Mouse (Mus musculus): ENCODE data around the gene Gm44805. TPM values are rescaled to one million over a fixed set of nuclear protein-coding genes. Genes with fewer than 3 reads are reported as not detected.
A peak's percentile ranks its signal among the peaks of the same experiment; 100 is the strongest.

The Gm44805 gene
- polyA plus RNA-seq, 1 experiment = not detected

DNA sequence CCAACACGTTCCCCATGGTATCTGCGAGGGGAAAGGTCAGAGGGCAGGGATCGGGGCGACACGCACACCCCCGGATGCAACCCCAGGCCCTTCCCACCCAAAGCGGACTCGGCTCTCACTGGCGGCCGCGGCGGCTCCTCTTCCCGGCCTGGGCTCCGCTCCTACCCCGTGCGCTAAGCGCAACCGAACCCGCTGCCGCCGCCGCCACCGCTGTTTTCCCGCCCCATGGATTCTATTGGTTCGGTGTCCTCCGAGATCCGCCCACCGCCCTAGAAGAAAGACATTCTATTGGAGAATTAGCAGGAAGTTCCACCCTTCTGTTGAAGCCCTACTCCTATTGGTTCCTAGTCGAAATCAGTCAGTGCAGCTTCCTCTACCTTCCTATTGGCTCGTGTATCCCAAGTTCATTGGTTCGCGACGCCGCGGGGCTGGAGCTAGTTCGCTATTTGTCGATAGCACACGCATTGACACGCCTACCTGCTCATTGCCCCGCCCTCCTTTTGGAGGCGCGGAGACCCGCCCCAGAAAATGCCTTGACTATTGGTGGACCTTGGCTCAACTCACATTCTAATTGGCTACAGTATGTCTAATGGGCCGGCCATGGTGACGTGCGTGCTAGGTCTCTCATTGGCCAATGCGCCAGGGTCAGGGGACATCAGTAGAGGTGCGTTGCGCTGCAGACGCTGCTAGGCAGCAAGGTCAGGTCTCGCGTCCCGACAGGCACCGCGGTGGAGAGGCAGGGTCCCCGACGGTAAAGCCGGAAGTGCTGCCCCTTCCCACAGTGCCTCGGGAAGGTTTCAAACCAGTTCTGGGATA, 34.2 kb upstream of the Gm44805 start, which contains the start of gene Tomm40:
Gene Tomm40 (minus strand): TSS at position 200 of the 816 bp plus-strand sequence.
- Histone ChIP-seq H3K4me1 (ENCODE audit: control insufficient read depth, insufficient read depth, low read length) (peaks cover 11% of the 10 kb centered on the region), H3K27ac (ENCODE audit: insufficient read depth, low read depth, low read length) (peak within 1 kb of the TSS; percentile 89), H3K4me3 (ENCODE audit: insufficient read depth, low read depth, low read length) (peak within 1 kb of the TSS; percentile 67)
- no peak for TF ChIP-seq CTCF (IDR thresholded peaks at IDR 0.05; ENCODE audit: insufficient read depth, low read depth, low read length)
- peak; percentile 47; the same call in 1 of the 2 replicates for TF ChIP-seq POLR2A (IDR thresholded peaks at IDR 0.05; ENCODE audit: insufficient read depth, low read depth, low read length)
- WGBS = under 1% methylated on average over 59 of the region's 59 CpGs

DNA sequence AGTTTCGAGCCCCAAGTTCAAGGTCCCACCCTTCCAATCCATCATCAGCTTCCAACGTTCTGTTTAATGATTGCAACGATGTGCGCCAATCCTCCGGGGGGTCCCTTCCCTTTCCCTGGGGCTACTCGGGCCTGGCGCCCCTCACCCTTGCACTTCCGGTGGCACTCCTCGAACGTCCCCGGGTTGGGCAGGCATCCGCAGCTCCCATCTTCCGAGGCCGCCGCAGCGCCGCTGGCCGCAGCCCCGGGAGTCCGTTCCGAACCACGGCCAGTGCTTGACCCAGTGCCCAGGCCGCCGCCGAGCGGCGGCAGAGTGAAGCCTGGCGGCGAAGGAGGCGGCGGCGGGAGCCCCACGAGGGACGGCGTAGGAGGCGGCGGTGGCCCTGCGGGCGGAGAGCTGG, 33.6 kb upstream of the Gm44805 start:
- peak overlapping the region; percentile 26 for H3K27ac ChIP-seq (ENCODE audit: insufficient read depth, low read depth, low read length)
- TF ChIP-seq POLR2A (IDR thresholded peaks at IDR 0.05; ENCODE audit: insufficient read depth, low read depth, low read length) = no peak
- TF ChIP-seq CTCF (IDR thresholded peaks at IDR 0.05; ENCODE audit: insufficient read depth, low read depth, low read length) = no peak
- H3K4me3 ChIP-seq (ENCODE audit: insufficient read depth, low read depth, low read length) = peak overlapping the region; percentile 67
- WGBS = under 1% methylated on average over 39 of the region's 39 CpGs
- H3K4me1 ChIP-seq (ENCODE audit: control insufficient read depth, insufficient read depth, low read length) = peaks cover 11% of the 10 kb centered on the region

DNA sequence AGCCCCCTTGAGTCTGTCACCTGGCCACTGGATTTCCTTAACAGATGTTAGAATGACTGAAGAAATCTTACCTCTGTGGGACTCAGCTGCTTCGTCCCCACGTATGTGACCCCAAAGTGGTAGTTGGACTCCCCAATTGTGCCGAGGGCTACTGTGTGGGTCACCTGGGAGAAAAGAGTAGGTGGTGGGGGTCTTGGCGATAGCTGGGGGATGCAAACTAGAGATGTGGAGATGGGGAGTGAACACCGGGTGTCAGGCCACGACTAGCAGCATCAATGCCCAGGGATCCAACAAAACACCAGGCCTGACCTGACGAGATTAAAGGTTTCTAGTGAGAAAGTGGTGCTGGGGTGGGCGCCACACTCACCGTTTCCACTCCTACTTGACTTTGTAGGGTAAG, 32.4 kb upstream of the Gm44805 start:
- peaks cover 11% of the 10 kb centered on the region for H3K4me1 ChIP-seq (ENCODE audit: control insufficient read depth, insufficient read depth, low read length)
- no peak for TF ChIP-seq POLR2A (IDR thresholded peaks at IDR 0.05; ENCODE audit: insufficient read depth, low read depth, low read length)
- TF ChIP-seq CTCF (IDR thresholded peaks at IDR 0.05; ENCODE audit: insufficient read depth, low read depth, low read length) = no peak
- H3K27ac ChIP-seq (ENCODE audit: insufficient read depth, low read depth, low read length) = no peak overlapping the region
- H3K4me3 ChIP-seq (ENCODE audit: insufficient read depth, low read depth, low read length) = no peak overlapping the region
- 87% methylated on average over 9 of the region's 9 CpGs for WGBS

DNA sequence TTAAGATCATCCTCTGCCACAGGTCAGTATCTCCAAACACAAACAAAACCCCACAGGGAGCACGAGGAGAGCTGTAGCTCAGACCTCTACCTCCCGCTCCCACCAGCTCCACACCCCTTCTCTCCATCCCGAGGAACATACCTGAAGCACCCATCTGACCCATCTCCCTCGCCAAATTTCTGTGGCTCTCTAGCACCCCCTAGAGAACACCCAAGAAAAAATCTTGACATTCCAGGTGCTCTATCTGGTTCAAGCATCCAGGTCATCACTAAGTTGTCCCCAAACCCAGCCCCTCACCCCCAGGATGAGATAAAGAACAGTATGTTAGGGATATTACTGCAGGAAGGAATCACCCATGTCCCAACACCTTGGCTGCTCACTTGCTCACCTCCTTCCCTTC, 32.0 kb upstream of the Gm44805 start:
- TF ChIP-seq CTCF (IDR thresholded peaks at IDR 0.05; ENCODE audit: insufficient read depth, low read depth, low read length) (no peak), POLR2A (IDR thresholded peaks at IDR 0.05; ENCODE audit: insufficient read depth, low read depth, low read length) (no peak)
- Histone ChIP-seq H3K4me3 (ENCODE audit: insufficient read depth, low read depth, low read length) (no peak overlapping the region), H3K27ac (ENCODE audit: insufficient read depth, low read depth, low read length) (no peak overlapping the region), H3K4me1 (ENCODE audit: control insufficient read depth, insufficient read depth, low read length) (peaks cover 11% of the 10 kb centered on the region)
- WGBS = 42% methylated on average over 4 of the region's 4 CpGs

DNA sequence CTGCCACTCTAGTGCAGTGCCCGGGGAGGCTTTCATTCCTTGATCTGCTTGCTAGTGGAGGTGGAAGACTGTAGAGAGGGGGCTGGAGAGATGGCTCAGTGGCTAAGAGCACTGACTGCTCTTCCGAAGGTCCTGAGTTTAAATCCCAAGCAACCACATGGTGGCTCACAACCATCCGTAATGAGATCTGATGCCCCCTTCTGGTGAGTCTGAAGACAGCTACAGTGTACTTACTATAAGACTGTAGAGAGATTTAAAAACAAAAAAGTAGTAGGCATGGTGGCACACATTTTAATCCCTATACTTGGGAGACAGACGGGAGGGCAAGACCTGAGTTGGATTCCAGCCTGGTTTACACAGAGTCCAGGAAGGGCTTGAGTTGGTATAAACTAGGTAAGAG, 31.2 kb upstream of the Gm44805 start:
- WGBS = 45% methylated on average over 4 of the region's 4 CpGs
- H3K4me1 ChIP-seq (ENCODE audit: control insufficient read depth, insufficient read depth, low read length) = peaks cover 11% of the 10 kb centered on the region
- no peak for TF ChIP-seq CTCF (IDR thresholded peaks at IDR 0.05; ENCODE audit: insufficient read depth, low read depth, low read length)
- no peak for TF ChIP-seq POLR2A (IDR thresholded peaks at IDR 0.05; ENCODE audit: insufficient read depth, low read depth, low read length)
- no peak overlapping the region for H3K4me3 ChIP-seq (ENCODE audit: insufficient read depth, low read depth, low read length)
- H3K27ac ChIP-seq (ENCODE audit: insufficient read depth, low read depth, low read length) = no peak overlapping the region

DNA sequence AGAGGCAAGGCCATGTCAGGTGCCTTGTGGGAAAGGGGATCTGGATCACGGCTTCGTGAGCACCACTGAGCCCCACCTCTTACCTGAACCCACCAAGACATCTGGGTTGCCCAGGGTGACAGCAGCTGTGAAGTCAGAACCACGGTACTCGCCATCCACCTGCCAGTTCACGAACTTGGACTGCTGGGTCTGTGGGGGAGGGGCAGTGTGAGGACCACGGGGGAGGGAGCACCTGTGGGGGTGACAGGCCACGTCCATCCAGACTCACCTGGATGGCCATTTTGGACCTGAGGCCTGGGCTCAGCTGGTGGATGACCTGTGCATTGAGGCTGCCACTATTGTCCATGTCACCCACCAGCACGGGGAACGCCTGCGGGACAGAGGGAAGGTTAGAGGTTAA, 29.4 kb upstream of the Gm44805 start:
- H3K4me3 ChIP-seq (ENCODE audit: insufficient read depth, low read depth, low read length) = no peak overlapping the region
- WGBS = 88% methylated on average over 10 of the region's 10 CpGs
- peaks cover 7% of the 10 kb centered on the region for H3K4me1 ChIP-seq (ENCODE audit: control insufficient read depth, insufficient read depth, low read length)
- no peak for TF ChIP-seq CTCF (IDR thresholded peaks at IDR 0.05; ENCODE audit: insufficient read depth, low read depth, low read length)
- H3K27ac ChIP-seq (ENCODE audit: insufficient read depth, low read depth, low read length) = no peak overlapping the region

DNA sequence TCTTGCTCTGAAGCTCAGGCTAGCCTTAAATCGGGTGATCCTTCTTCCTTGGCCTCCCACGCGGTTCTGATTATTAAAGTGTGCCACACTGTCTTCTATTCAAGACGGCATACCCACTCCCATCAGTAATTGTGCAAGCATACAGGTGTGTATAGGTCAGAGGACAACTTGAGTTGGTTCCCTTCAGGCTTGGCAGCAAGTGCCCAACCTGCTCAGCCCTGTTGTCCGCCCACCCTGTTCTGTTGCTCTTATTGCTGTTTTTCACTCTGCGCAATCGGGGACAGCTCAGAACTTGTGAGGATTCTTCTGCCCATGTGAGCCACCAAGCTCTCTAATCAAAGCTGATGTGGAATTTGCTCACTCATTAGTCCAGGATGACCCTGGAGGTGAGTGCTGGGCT, 24.0 kb upstream of the Gm44805 start:
- H3K4me3 ChIP-seq (ENCODE audit: insufficient read depth, low read depth, low read length) = no peak overlapping the region
- WGBS = 93% methylated on average over 7 of the region's 7 CpGs
- H3K4me1 ChIP-seq (ENCODE audit: control insufficient read depth, insufficient read depth, low read length) = peaks cover 3% of the 10 kb centered on the region; the same call in 1 of the 2 replicates
- H3K27ac ChIP-seq (ENCODE audit: insufficient read depth, low read depth, low read length) = no peak overlapping the region
- TF ChIP-seq CTCF (IDR thresholded peaks at IDR 0.05; ENCODE audit: insufficient read depth, low read depth, low read length) = no peak
- TF ChIP-seq POLR2A (IDR thresholded peaks at IDR 0.05; ENCODE audit: insufficient read depth, low read depth, low read length) = no peak

DNA sequence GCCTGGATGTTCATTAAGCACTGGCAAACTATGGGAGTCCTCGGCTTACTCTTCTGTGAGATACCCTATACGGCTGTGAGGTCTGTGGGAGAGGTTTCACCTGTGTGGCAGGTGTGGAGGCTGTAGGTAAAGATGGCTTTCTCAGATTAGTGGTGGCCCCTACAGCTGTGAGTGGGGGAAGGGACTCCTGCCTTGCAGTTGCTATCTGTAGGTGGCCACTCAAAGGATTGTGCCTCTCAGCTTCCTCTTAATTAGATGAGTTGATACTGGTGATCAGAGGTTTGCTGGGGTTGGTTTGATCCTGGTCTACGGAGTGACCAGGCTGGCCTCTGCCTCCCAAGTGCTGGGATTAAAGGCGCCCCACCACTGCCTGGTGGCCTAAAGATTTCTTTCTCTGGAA, 23.3 kb upstream of the Gm44805 start:
- peaks cover 4% of the 10 kb centered on the region for H3K4me1 ChIP-seq (ENCODE audit: control insufficient read depth, insufficient read depth, low read length)
- H3K27ac ChIP-seq (ENCODE audit: insufficient read depth, low read depth, low read length) = no peak overlapping the region
- 90% methylated on average over 4 of the region's 4 CpGs for WGBS
- TF ChIP-seq CTCF (IDR thresholded peaks at IDR 0.05; ENCODE audit: insufficient read depth, low read depth, low read length) = no peak
- no peak for TF ChIP-seq POLR2A (IDR thresholded peaks at IDR 0.05; ENCODE audit: insufficient read depth, low read depth, low read length)
- H3K4me3 ChIP-seq (ENCODE audit: insufficient read depth, low read depth, low read length) = no peak overlapping the region

DNA sequence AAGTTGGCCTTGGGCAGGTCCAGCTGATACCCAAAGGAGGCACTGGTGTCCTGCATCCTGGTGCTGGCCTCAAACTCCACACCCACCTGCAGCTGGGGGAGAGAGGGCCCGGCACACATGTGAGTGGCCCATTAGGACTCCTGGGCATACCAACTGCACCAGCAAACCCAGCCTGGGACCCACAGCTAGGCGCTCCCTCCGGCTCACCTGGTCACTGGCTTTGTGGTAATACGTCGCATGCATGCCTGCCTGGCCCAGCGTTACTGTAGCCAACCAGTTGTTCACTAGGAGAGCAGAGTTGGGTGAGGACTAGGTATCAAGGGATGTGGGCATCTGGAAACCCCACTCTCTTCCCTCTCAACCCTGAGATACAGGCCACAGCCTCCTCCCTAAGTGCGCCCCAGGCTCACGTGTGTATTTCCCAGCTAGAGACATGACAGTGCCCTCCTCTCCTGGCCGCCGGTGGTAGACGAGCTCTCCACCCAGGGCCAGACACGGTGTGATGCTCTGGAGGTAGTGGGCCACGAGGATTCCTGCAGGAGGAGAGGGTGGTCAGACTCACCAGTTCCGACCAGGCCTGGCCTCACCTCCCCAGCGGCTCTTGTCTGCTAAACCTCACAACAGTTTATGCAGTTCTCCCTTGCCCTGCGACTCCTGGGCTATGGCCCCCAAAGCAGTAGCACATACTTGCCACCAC, 21.8 kb upstream of the Gm44805 start:
- WGBS = 94% methylated on average over 16 of the region's 16 CpGs
- TF ChIP-seq POLR2A (IDR thresholded peaks at IDR 0.05; ENCODE audit: insufficient read depth, low read depth, low read length) (no peak), CTCF (IDR thresholded peaks at IDR 0.05; ENCODE audit: insufficient read depth, low read depth, low read length) (no peak)
- H3K27ac ChIP-seq (ENCODE audit: insufficient read depth, low read depth, low read length) = no peak overlapping the region

More for the DNA sequence above, 21.8 kb upstream of the Gm44805 start:
- H3K4me3 ChIP-seq (ENCODE audit: insufficient read depth, low read depth, low read length) = no peak overlapping the region
- H3K4me1 ChIP-seq (ENCODE audit: control insufficient read depth, insufficient read depth, low read length) = peaks cover 16% of the 10 kb centered on the region

Measured in olfactory bulb, adult 2 months (tissue).